Mouse (Mus musculus) CH12.LX (cell line): ENCODE results near the gene Stard7. TPM values are rescaled to one million over a fixed set of nuclear protein-coding genes. Genes with fewer than 3 reads are reported as not detected.

ENCODE experiments used
- DNase-seq: peaks from one replicate; pipeline ENCODE4 v3.0.0-alpha.2; 2013; ENCODE audit errors: extremely low read depth
- H3K27ac ChIP-seq: 2 replicates; pipeline ENCODE4 v1.5.1; 2012; ENCODE audit warnings: low read depth, mild to moderate bottlenecking, control low read depth, moderate library complexity; ENCODE audit not compliant: insufficient read depth
- H3K27me3 ChIP-seq: replicated peaks from 2 replicates; pipeline ENCODE3; 2012; ENCODE audit warnings: inconsistent platforms
- H3K36me3 ChIP-seq, 2 experiments: replicated peaks in 1 of 2; 2 replicates each; pipeline versions ENCODE3 to v1.6.1; 2012; ENCODE audit warnings: inconsistent platforms in 1 of 2, low read length in 1 of 2, mild to moderate bottlenecking in 1 of 2, mixed read lengths in 1 of 2, moderate library complexity in 1 of 2; ENCODE audit not compliant: control insufficient read depth in 1 of 2, insufficient read depth in 1 of 2
- H3K4me1 ChIP-seq, 2 experiments: 2 replicates each; pipeline ENCODE4 v1.6.1; 2012; ENCODE audit warnings: inconsistent platforms in 1 of 2, moderate library complexity in 1 of 2; ENCODE audit not compliant: insufficient read depth in 2 of 2, control insufficient read depth in 1 of 2
- H3K4me2 ChIP-seq: 2 replicates; pipeline ENCODE4 v1.6.1; 2012; ENCODE audit warnings: low read depth, mild to moderate bottlenecking, control low read depth; ENCODE audit not compliant: poor library complexity, insufficient read depth, severe bottlenecking
- H3K4me3 ChIP-seq, 3 experiments: fragments of 150-350 bp in 1 of 3; sonication (generic) in 1 of 3; replicated peaks in 1 of 3; 2 replicates each; pipeline versions ENCODE3 to v1.5.1; 2011 to 2012; ENCODE audit warnings: low read depth in 2 of 3, low read length in 2 of 3, mild to moderate bottlenecking in 2 of 3, moderate library complexity in 2 of 3, control low read depth in 1 of 3, improper control_type of control experiment in 1 of 3, inconsistent platforms in 1 of 3, mixed read lengths in 1 of 3; ENCODE audit not compliant: poor library complexity in 1 of 3
- H3K79me2 ChIP-seq: replicated peaks from 2 replicates; pipeline ENCODE4 v1.6.1; 2012; ENCODE audit warnings: mild to moderate bottlenecking, moderate library complexity; ENCODE audit not compliant: control insufficient read depth, poor library complexity, insufficient read depth, severe bottlenecking; ENCODE audit errors: extremely low read depth
- H3K9ac ChIP-seq: 2 replicates; pipeline ENCODE4 v1.6.1; 2012; ENCODE audit warnings: low read depth, mild to moderate bottlenecking, control low read depth, moderate library complexity; ENCODE audit not compliant: insufficient read depth
- H3K9me3 ChIP-seq: replicated peaks from 2 replicates; pipeline ENCODE3; 2012; ENCODE audit warnings: low read length, inconsistent platforms, mixed read lengths
- BHLHE40 ChIP-seq: IDR thresholded peaks from 2 replicates; pipeline ENCODE4 v1.6.1; 2011; ENCODE audit warnings: mild to moderate bottlenecking, low read depth, low read length, improper control_type of control experiment
- CHD1 ChIP-seq: IDR thresholded peaks from 2 replicates; pipeline ENCODE4 v1.6.1; 2012; ENCODE audit warnings: low read depth, low read length, improper control_type of control experiment, inconsistent platforms
- CTCF ChIP-seq, 2 experiments: IDR thresholded peaks in 1 of 2; conservative IDR thresholded peaks in 1 of 2; 2 replicates each; pipeline ENCODE4 v1.5.1; 2011 to 2012; ENCODE audit warnings: low read depth in 2 of 2, low read length in 2 of 2, improper control_type of control experiment in 1 of 2, inconsistent platforms in 1 of 2, mild to moderate bottlenecking in 1 of 2, moderate library complexity in 1 of 2
- E2F4 ChIP-seq: IDR thresholded peaks from 2 replicates; pipeline ENCODE4 v1.6.1; 2011; ENCODE audit warnings: low read depth, low read length, improper control_type of control experiment; ENCODE audit not compliant: insufficient replicate concordance
- ELF1 ChIP-seq: IDR thresholded peaks from 2 replicates; pipeline ENCODE4 v1.6.1; 2014; ENCODE audit warnings: low read depth, mild to moderate bottlenecking, inconsistent platforms, low read length, improper control_type of control experiment
- EP300 ChIP-seq: IDR thresholded peaks from 2 replicates; pipeline ENCODE4 v1.6.1; 2011; ENCODE audit warnings: low read length, improper control_type of control experiment
- GABPA ChIP-seq: IDR thresholded peaks from 2 replicates; pipeline ENCODE4 v1.6.1; 2012; ENCODE audit warnings: low read depth, low read length, improper control_type of control experiment, inconsistent platforms; ENCODE audit not compliant: insufficient replicate concordance
- MAX ChIP-seq: IDR thresholded peaks from 2 replicates; pipeline ENCODE4 v1.6.1; 2011; ENCODE audit warnings: low read length, improper control_type of control experiment
- MEF2A ChIP-seq: IDR thresholded peaks from 2 replicates; pipeline ENCODE4 v1.6.1; 2014; ENCODE audit warnings: low read depth, mild to moderate bottlenecking, inconsistent platforms, low read length, improper control_type of control experiment, borderline replicate concordance
- NELFE ChIP-seq: IDR thresholded peaks from 2 replicates; pipeline ENCODE4 v1.6.1; 2011; ENCODE audit warnings: low read depth, low read length, improper control_type of control experiment
- NRF1 ChIP-seq: IDR thresholded peaks from 2 replicates; pipeline ENCODE4 v1.6.1; 2014; ENCODE audit warnings: low read depth, mild to moderate bottlenecking, inconsistent platforms, low read length, improper control_type of control experiment, moderate library complexity
- PAX5 ChIP-seq: IDR thresholded peaks from 2 replicates; pipeline ENCODE4 v1.6.1; 2012; ENCODE audit warnings: low read length, inconsistent platforms, mixed read lengths
- POLR2A ChIP-seq: IDR thresholded peaks from 2 replicates; pipeline ENCODE4 v1.6.1; 2011; ENCODE audit warnings: low read depth, mild to moderate bottlenecking, improper control_type of control experiment, low read length
- RAD21 ChIP-seq: IDR thresholded peaks from 2 replicates; pipeline ENCODE4 v1.6.1; 2011; ENCODE audit warnings: low read depth, mild to moderate bottlenecking, low read length, improper control_type of control experiment, moderate library complexity
- SIN3A ChIP-seq: IDR thresholded peaks from 2 replicates; pipeline ENCODE4 v1.6.1; 2012; ENCODE audit warnings: low read length, improper control_type of control experiment, inconsistent platforms
- SMC3 ChIP-seq: IDR thresholded peaks from 2 replicates; pipeline ENCODE4 v1.6.1; 2011; ENCODE audit warnings: low read depth, low read length, improper control_type of control experiment
- TBP ChIP-seq: conservative IDR thresholded peaks from 2 replicates; pipeline ENCODE4 v1.6.1; 2011; ENCODE audit warnings: low read depth, low read length, improper control_type of control experiment
- TCF12 ChIP-seq: IDR thresholded peaks from 2 replicates; pipeline ENCODE4 v1.6.1; 2014; ENCODE audit warnings: low read depth, mild to moderate bottlenecking, inconsistent platforms, low read length, improper control_type of control experiment
- UBTF ChIP-seq: IDR thresholded peaks from 2 replicates; pipeline ENCODE4 v1.6.1; 2012; ENCODE audit warnings: low read depth, mild to moderate bottlenecking, inconsistent platforms, low read length, improper control_type of control experiment, moderate library complexity
- USF2 ChIP-seq: conservative IDR thresholded peaks from 2 replicates; pipeline ENCODE4 v1.6.1; 2011; ENCODE audit warnings: low read depth, low read length, improper control_type of control experiment
- ZC3H11A ChIP-seq: IDR thresholded peaks from 2 replicates; pipeline ENCODE4 v1.6.1; 2012; ENCODE audit warnings: low read depth, mild to moderate bottlenecking, inconsistent platforms, low read length, improper control_type of control experiment
- ZKSCAN1 ChIP-seq: IDR thresholded peaks from 2 replicates; pipeline ENCODE4 v1.6.1; 2012; ENCODE audit warnings: low read depth, inconsistent platforms, low read length, improper control_type of control experiment, borderline replicate concordance
- dilution Hi-C: fragments of 300-500 bp; cut with MboI; formaldehyde crosslinking; loops from 2 replicates; pipeline ENCODE4 v1.14.3; 2020; ENCODE audit warnings: low sequenced_read_pairs; ENCODE audit not compliant: extremely low pct_unique_long_range_greater_than_20kb, extremely low pct_ligation_motif_present
- in situ Hi-C: fragments of 300-500 bp; cut with MboI; formaldehyde crosslinking; loops from 3 replicates; pipeline ENCODE4 v1.14.3; 2019; ENCODE audit warnings: low sequenced_read_pairs, low pct_ligation_motif_present, low pct_unique_long_range_greater_than_20kb, mixed read lengths
- polyA plus RNA-seq: library from polyadenylated mRNA; unstranded; fragments of >175 nt; gene quantifications from 2 replicates; pipeline ENCODE4 v1.2.1, GENCODE M21; 2012; ENCODE audit warnings: low read depth; ENCODE audit not compliant: insufficient read length
- total RNA-seq, 2 experiments: library from RNA; depleted of rRNA; stranded (reverse); fragments of 300-350 nt in 1 of 2; fragments of >200 nt in 1 of 2; gene quantifications; 2 replicates each; pipeline ENCODE4 v1.2.3; 2012 to 2014

The Stard7 gene
- total and polyA plus RNA-seq, 3 experiments = 69.0 to 122 (median 80.6) TPM

GRCm38 (mm10) chr2:127310685-127311084 is 40.7 kb downstream of the Stard7 start (continued):
- TF ChIP-seq NELFE = no peak
- TF ChIP-seq ELF1 = no peak; the same call in 1 of the 2 replicates
- no peak for TF ChIP-seq POLR2A
- TF ChIP-seq SIN3A = no peak
- TF ChIP-seq MAX = peak; percentile 69
- no peak for TF ChIP-seq PAX5
- TF ChIP-seq CTCF (conservative IDR thresholded peaks at IDR 0.05 in 1 of 2, IDR thresholded peaks at IDR 0.05 in 1 of 2; ENCODE audit: low read depth in 2 of 2, low read length in 2 of 2) = no peak
- no peak for TF ChIP-seq GABPA
- TF ChIP-seq TBP = no peak
- no peak for TF ChIP-seq UBTF
- TF ChIP-seq ZC3H11A = no peak
- no peak for TF ChIP-seq E2F4
- TF ChIP-seq MEF2A = peak; percentile 93; the same call in 1 of the 2 replicates
- TF ChIP-seq ZKSCAN1 = no peak

- no peak overlapping the region for H3K9ac ChIP-seq
- no peaks in the 10 kb centered on the region for H3K79me2 ChIP-seq
- H3K36me3 ChIP-seq = no peaks in the 10 kb centered on the region
- H3K4me1 ChIP-seq = peaks cover 31 to 69% of the 10 kb centered on the region in 2 experiments
- 0 out of 2 replicates have a peak overlapping the region, but pooled peaks have one; percentile 11 for H3K27ac ChIP-seq
- in situ Hi-C loops (no loop called here), dilution Hi-C loops (no loop called here)
- no peaks in the 10 kb centered on the region for H3K27me3 ChIP-seq
- DNase-seq = no peak
- H3K4me3 ChIP-seq = no peak overlapping the region
- H3K4me2 ChIP-seq = no peak overlapping the region
- peaks cover 6% of the 10 kb centered on the region for H3K9me3 ChIP-seq
- TF ChIP-seq CTCF (conservative IDR thresholded peaks at IDR 0.05 in 1 of 2, IDR thresholded peaks at IDR 0.05 in 1 of 2; ENCODE audit: low read depth in 2 of 2, low read length in 2 of 2) = peak in 1 of 2 experiments; percentile 59; a peak in 2 of 4 replicates
- no peak for TF ChIP-seq BHLHE40
- peak; percentile 72 for TF ChIP-seq SMC3
- TF ChIP-seq TCF12 = no peak
- peak; percentile 63 for TF ChIP-seq RAD21
Observed at GRCm38 (mm10) chr2:127311193-127311592, 41.2 kb downstream of the Stard7 start.

GRCm38 (mm10) chr2:127312801-127313200 is 42.8 kb downstream of the Stard7 start:
- Histone ChIP-seq H3K4me3 (no peak overlapping the region), H3K9me3 (peaks cover 6% of the 10 kb centered on the region), H3K4me2 (no peak overlapping the region), H3K27me3 (no peaks in the 10 kb centered on the region), H3K36me3 (no peaks in the 10 kb centered on the region), H3K79me2 (no peaks in the 10 kb centered on the region), H3K27ac (no peak overlapping the region), H3K9ac (no peak overlapping the region), H3K4me1 (peaks cover 30 to 59% of the 10 kb centered on the region in 2 experiments)
- no peak for DNase-seq
- TF ChIP-seq NRF1 (no peak), CHD1 (no peak), USF2 (no peak), EP300 (peak; percentile 29; the same call in 1 of the 2 replicates), E2F4 (no peak), SIN3A (no peak), ELF1 (no peak), BHLHE40 (0 out of 2 replicates have a peak, but pooled peaks have one; percentile 4), MAX (no peak)
- dilution Hi-C loops (no loop called here), in situ Hi-C loops (no loop called here)
